Mouse (Mus musculus): Measurements from ENCODE around the gene Cactin.

- TF ChIP-seq EP300 (IDR thresholded peaks at IDR 0.05; ENCODE audit: low read depth) (no peak), CTCF (IDR thresholded peaks at IDR 0.05; ENCODE audit: low read depth) (no peak)
Observed at GRCm38 (mm10) chr10:81334324-81334723, 13.4 kb downstream of the Cactin start.
